Mouse (Mus musculus) left cerebral cortex, adult 9 months (tissue): Measurements from ENCODE around the gene Kif2c.
A peak's percentile ranks its signal among the peaks of the same experiment; 100 is the strongest.
"Not testable (repeated sequence)": the region's sequence is repeated elsewhere in the genome, so short reads cannot be mapped to it uniquely, and the experiment has no call there.

Experiments
- DNase-seq, 2 experiments: peaks; one replicate each; pipeline ENCODE4 v3.0.0; 2022; ENCODE audit warnings: low spot score in 2 of 2

Kif2c gene

GRCm38 (mm10) chr4:117189382-117189855, 7.0 kb upstream of the Kif2c start:
- peak in 1 of 2 experiments; percentile 86 for DNase-seq

- DNase-seq = no peak
Measured at GRCm38 (mm10) chr4:117188969-117189368, 6.5 kb upstream of the Kif2c start.

DNA sequence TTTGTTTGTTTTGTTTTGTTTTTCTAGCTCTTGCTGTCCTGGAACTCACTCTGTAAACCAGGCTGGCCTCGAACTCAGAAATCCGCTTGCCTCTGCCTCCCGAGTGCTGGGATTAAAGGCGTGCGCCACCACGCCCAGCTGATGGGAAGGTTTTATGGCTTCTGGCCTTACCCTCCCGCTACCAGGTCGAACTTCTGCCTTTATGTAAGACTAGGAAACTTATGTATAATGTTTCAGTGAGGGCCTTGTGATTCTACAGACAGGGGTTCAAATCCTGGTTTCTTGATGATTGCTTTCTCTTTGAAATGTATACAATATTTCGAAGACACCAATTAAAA, 289 bp upstream of the Kif2c start:
- DNase-seq = not testable (repeated sequence)

DNA sequence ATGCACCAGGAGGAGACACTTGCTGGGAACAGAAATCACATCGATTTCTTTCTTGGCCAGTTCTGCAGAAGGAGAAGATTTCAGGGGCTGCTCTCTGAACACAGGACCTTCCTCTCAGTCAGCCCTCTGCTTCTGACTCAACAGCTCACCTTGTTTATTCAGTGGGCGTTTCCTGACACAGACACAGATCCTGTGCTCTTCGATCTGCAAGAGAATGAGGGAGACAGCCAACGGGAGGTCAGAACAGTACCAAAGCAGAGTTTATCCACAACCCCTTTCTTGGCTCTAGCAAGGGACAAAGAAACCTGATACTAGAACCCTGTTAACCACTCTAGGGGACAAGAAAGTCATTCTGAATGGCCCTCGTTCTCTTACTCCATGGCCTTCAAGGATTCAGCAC, 12.5 kb downstream of the Kif2c start:
- no peak for DNase-seq

GRCm38 (mm10) chr4:117161183-117161582, 21.3 kb downstream of the Kif2c start:
- DNase-seq = no peak

DNA sequence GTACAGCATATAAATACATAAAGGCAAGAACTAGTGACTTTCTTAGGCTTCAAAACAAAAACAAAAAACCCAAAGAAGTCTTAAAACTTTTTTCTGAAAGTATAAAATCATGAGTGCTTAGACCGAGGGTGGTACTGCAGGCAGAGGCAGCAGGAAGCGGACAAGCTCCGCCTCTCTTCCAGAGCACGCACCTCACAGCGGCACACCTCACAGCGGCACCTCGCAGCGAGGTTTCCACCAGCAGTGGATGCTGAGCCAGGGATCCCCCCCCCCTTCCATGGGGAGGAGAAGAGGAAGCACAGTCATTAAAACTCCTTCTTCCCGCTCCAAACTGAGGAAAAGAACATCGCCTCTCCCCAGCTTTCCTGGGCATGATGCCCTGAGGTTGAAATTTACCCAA, 22.8 kb downstream of the Kif2c start:
- DNase-seq = no peak

- DNase-seq = no peak
Measured at GRCm38 (mm10) chr4:117156372-117156771, 26.1 kb downstream of the Kif2c start.

DNA sequence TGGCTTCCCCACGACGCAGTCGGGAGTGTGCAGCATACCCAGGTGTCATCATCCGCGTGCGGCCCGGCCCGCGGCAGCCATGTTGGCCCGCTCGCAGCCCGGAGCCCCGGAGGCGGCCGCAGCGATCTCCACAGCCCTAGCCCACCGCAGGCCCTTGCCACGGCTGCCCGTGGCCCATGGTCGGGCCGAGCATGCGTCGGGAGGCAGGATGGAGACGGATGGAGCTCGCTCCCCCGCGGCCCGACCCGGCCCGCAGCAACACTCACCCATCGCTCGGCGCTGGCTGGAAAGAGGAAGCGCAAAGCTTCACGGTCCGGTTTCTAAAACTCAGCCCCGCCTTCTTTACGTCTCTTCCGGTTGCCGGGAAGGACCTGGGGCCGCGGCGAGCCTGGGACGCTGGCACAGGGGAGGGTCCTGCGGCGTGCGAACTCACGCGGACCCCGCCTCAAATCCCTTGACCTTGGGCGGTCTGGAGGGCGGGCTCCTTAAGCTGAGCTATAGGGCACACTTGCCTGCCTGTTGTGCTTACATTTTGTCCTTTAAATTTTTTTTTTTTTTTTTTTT, 26.6 kb downstream of the Kif2c start, which contains the start of gene Rps8:
Gene Rps8, minus strand, starts transcription at position 452 of the 564 bp plus-strand sequence.
- DNase-seq = peak; percentile 74 to 85

DNA sequence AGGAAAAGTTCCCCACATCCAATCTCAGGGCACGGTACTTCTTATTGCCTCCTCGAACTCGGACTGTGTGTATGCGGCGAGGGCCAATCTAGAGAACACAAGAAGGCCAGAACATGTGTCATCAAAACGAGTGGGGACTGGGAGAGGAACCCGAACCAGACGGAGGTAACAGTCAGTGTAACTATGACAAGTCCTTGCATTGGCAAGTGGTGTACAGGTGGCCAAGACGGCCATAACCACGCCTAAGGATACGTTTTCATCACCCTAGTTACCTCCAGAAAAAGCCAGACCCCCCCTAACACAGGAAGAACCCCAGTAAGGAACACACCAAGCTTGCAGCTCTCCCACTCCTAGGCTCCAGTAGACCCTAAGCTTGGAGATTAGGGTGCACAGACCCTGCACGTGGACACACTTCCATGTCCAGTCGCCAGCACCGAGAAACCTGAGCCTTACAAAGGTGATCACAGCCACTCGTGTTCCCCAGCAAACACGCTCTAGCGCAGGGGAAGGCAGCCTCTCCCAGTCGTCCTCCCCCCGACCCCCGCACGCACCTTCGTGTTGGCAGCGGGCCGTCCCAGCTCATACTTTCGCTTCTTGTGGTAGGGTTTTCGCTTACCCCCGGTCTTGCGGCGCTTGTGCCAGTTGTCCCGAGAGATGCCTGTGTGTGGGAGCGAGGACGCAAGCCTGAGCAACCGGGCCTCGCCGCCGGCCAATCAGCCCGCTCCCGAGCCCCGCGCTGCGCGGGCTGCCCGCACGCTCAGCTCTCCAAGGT, 27.2 kb downstream of the Kif2c start:
- no peak for DNase-seq

- no peak for DNase-seq
Measured at GRCm38 (mm10) chr4:117152714-117153113, 29.7 kb downstream of the Kif2c start.

DNA sequence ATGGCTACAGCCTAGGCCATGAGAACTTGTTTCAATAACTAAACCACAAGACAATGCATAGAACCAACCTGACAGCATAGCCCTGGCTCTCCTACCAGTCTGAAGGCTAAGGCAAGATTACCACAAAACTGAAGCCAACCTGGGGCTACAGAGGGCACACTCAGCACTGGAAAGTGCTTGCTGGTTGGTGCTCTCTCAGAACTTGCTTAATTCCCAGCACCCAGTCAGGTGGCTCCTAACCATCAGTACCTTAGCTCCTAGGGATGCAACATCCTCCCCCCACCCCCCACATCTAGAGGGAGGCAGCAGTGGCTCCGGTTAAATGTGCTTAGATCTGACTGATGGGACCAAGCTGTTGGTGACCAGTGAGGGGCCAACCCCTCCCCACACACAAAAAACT, 31.0 kb downstream of the Kif2c start:
- no peak for DNase-seq

DNA sequence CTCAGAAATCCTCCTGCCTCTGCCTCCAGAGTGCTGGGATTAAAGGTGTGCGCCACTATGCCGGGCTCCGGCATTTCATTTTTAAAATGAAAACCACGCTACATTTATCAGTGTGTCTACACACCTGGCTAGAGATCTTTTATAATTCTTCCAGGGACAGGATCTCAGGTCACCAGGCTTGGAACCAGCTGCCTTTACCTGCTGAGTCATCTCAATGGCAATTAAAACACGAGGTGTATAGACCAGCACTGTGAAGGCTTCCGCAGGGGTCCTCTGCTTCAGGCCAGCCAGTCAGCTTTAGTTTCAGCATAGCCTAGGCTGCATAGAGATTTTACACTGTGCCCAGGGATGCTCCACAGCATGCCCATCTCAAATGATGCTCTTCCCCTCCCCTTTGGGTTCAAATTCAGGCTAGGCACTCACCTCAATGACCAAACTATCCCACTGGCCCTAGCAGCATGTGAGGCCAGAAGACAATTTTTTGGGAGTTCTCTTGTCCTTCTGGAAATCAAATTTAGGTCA, 32.2 kb downstream of the Kif2c start:
- no peak for DNase-seq

- no peak for DNase-seq
Measured at GRCm38 (mm10) chr4:117149291-117150211, 32.9 kb downstream of the Kif2c start.

GRCm38 (mm10) chr4:117148815-117149214, 33.6 kb downstream of the Kif2c start:
- DNase-seq = no peak

DNA sequence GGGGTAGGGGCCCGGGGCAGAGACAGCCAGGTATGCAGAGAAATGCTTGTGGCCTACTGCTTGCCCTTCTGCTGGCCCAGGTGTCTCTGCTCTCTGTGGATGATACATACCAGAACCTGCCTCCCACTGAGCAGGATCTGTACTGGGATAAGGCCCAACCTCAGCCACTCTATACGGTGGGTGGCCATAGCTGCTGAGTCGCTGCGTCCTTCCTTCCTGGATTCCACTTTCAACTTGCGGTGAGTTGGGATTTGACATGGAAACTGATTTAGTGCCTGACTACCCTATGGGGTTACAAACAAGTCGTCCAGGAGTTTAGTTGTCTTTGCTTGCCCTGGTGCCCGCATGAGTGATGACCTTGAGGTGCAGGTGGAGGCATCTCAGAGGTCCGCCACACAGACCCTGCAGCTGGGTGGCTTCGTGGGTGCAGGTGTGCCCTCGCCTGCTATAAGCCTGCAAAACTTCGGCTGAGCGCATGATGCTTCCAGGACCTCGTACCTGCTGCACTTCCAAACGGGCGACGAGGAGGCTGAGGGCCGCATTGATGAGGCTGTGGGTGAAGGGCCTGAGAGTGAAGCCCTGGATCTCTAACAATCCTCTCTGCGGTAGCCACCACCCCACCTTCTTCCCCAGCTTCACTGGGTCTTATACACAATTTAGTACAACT, 34.3 kb downstream of the Kif2c start:
- no peak for DNase-seq

- DNase-seq = peak in 1 of 2 experiments; percentile 85
Measured at GRCm38 (mm10) chr4:117146176-117146575, 36.3 kb downstream of the Kif2c start.

GRCm38 (mm10) chr4:117145248-117145647, 37.2 kb downstream of the Kif2c start:
- DNase-seq = no peak

GRCm38 (mm10) chr4:117143023-117143422, 39.4 kb downstream of the Kif2c start:
- no peak for DNase-seq

DNA sequence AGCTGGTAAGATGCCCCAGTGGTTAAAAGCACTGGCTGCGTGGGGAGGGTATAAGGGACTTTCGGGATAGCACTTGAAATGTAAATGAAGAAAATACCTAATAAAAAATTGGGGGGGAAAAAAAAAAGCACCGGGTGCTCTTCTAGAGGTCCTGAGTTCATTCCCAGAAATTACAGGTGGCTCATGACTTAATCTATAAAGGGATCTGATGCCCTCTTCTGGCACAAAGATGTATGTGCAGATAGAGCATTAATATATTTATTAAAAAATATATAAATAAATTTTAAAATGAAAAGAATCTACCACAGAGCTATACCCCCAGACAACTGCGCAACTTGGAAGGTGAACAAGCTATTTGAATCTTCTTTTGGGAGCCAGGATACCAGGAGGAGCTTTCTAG, 41.8 kb downstream of the Kif2c start:
- DNase-seq = no peak

GRCm38 (mm10) chr4:117139217-117139612, 43.2 kb downstream of the Kif2c start:
- no peak for DNase-seq
